Mouse (Mus musculus) spleen, adult 2 months (tissue): ENCODE data around the gene Serpinb1a. TPM values are rescaled to one million over a fixed set of nuclear protein-coding genes. Genes with fewer than 3 reads are reported as not detected.
"Not testable (repeated sequence)": the region's sequence is repeated elsewhere in the genome, so short reads cannot be mapped to it uniquely, and the experiment has no call there.

Experiments
- DNase-seq, 2 experiments: peaks; one replicate each; pipeline versions ENCODE4 v3.0.0 to v3.0.0-alpha.2; 2012 to 2021; ENCODE audit warnings: low spot score in 2 of 2, low read depth in 1 of 2
- H3K27ac ChIP-seq: fragments of 200-500 bp; 2 replicates; pipeline ENCODE4 v1.5.1; 2012; ENCODE audit warnings: low read length, inconsistent platforms; ENCODE audit not compliant: insufficient read depth
- H3K27me3 ChIP-seq: fragments of 200-500 bp; 2 replicates; pipeline ENCODE4 v1.6.1; 2012; ENCODE audit warnings: mild to moderate bottlenecking, moderate library complexity, low read length, inconsistent platforms; ENCODE audit not compliant: control insufficient read depth, insufficient read depth
- H3K36me3 ChIP-seq: fragments of 200-500 bp; 2 replicates; pipeline ENCODE4 v1.6.1; 2012; ENCODE audit warnings: mild to moderate bottlenecking, low read length, inconsistent platforms; ENCODE audit not compliant: control insufficient read depth, insufficient read depth
- H3K4me1 ChIP-seq: fragments of 200-500 bp; 2 replicates; pipeline ENCODE4 v1.6.1; 2011; ENCODE audit warnings: inconsistent platforms; ENCODE audit not compliant: control insufficient read depth, insufficient read depth, insufficient read length
- H3K4me3 ChIP-seq: fragments of 200-500 bp; 2 replicates; pipeline ENCODE4 v1.5.1; 2011; ENCODE audit warnings: mild to moderate bottlenecking, inconsistent platforms; ENCODE audit not compliant: insufficient read depth, insufficient read length; ENCODE audit errors: extremely low read depth
- CTCF ChIP-seq: fragments of 200-500 bp; IDR thresholded peaks from 2 replicates; pipeline ENCODE4 v1.5.1; 2011; ENCODE audit warnings: mild to moderate bottlenecking, inconsistent platforms; ENCODE audit not compliant: insufficient read depth, insufficient read length, insufficient replicate concordance; ENCODE audit errors: extremely low read depth
- POLR2A ChIP-seq: fragments of 200-500 bp; IDR thresholded peaks from 2 replicates; pipeline ENCODE4 v1.6.1; 2011; ENCODE audit warnings: low read depth, low read length, inconsistent platforms
- WGBS: fragments of 180-500 bp; shearing (Covaris S2); methylation state at CpG from one replicate; pipeline ENCODE4 v1.1.7; 2018; 5-methylcytosine and 5-hydroxymethylcytosine counted together
- polyA plus RNA-seq: library from polyadenylated mRNA; depleted of rRNA; stranded (reverse); fragments of >200 nt; gene quantifications from 2 replicates; pipeline ENCODE4 v1.2.3, GENCODE M21; 2012

Gene Serpinb1a
- polyA plus RNA-seq, 1 experiment, result 30.2 TPM

DNA sequence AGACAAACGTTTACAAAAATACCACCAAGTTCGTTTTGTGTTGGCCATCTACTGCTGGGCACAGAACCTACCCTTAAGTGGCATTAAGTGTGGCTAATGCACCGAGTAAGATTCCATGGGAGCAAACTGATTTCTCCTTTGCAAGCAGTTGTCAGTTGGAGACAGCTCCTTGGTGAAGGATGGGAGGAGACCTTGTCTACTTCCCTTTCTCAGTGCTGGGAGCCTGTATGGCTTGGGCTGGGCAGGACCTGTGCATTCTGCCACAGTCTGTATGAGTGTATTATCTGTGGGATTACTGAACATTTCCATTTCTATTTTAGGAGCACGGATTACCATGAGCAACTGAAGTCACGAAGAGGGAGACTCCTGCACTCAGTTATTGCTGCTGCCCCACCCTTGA lies 17.9 kb upstream of the Serpinb1a start:
- 75% methylated on average over 5 of the region's 5 CpGs for WGBS
- H3K36me3 ChIP-seq, result no peaks in the 10 kb centered on the region
- no peaks in the 10 kb centered on the region for H3K27me3 ChIP-seq
- no peak overlapping the region for H3K4me3 ChIP-seq
- no peaks in the 10 kb centered on the region for H3K4me1 ChIP-seq
- H3K27ac ChIP-seq, result no peak overlapping the region
- DNase-seq, result no peak
- TF ChIP-seq CTCF (no peak), POLR2A (no peak)

DNA sequence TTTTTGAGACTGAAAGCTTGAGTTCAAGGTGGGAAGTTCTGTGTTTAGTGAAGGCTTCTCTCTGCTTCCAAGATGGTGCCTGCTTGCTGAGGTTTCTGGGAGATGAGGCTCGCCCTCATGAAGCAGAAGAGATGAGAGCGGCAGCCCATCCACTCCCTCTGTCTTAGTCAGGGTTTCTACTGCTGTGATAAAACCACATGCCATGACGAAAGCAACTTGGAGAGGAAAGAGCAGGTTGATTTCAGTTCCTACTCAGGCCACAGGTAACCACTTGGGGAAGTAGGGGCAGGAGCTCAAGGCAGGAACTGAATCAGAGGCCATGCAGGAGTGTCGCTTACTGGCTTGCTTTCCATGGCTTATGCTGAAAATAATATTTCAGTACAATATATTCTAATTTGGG lies 17.2 kb upstream of the Serpinb1a start:
- not testable (repeated sequence) for H3K36me3 ChIP-seq, H3K4me1 ChIP-seq, H3K27me3 ChIP-seq, H3K27ac ChIP-seq, H3K4me3 ChIP-seq
- DNase-seq, result peak in 1 of 2 experiments; percentile 12
- WGBS, result 39% methylated on average over 4 of the region's 4 CpGs

DNA sequence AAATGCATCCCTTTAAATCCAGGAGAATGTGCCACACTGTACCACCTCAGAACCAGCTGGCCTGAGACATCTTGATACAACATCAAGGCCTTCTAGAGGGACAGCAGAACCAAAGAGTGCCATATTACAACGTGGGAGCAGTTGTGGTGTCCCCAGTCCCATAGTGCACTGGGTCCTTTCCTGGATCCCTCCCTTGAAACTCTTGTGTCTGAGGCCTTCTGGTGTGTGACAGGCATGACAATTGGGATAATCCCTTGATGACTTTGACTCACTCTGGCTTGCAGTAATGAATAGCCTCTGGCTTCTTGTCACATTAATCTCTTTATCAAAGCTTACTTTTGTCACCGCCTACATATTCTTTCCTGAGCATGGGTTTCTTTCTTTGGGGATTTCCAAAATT lies 16.0 kb upstream of the Serpinb1a start:
- DNase-seq, result no peak
- Histone ChIP-seq H3K27ac (no peak overlapping the region), H3K36me3 (no peaks in the 10 kb centered on the region), H3K4me3 (no peak overlapping the region), H3K27me3 (no peaks in the 10 kb centered on the region), H3K4me1 (no peaks in the 10 kb centered on the region)
- TF ChIP-seq CTCF (no peak), POLR2A (no peak)
- WGBS, result 68% methylated on average over 2 of the region's 2 CpGs

DNA sequence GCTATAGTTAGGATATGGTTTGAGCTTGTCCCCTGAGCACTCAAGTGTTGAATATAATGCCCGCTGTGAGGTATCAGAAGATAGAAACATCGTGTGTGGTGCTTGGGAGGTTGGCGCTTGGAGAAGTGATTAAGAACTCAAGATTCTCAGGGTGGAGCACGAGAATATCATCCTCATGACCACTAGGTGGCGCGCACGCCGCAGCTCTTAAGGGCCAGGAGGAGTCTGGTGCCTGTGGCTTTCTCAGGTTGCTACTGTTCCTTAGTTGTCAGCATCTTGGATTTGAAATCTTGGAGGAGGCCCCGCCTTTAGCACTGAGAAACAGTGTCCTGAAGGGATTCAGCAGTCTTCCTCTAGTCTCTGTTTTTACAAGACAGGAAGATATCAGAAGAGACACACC lies 15.5 kb upstream of the Serpinb1a start:
- no peak for TF ChIP-seq POLR2A
- TF ChIP-seq CTCF, result peak; percentile 95
- no peaks in the 10 kb centered on the region for H3K27me3 ChIP-seq
- WGBS, result 4% methylated on average over 9 of the region's 9 CpGs
- peak; percentile 43 to 76 for DNase-seq
- H3K27ac ChIP-seq, result no peak overlapping the region
- no peaks in the 10 kb centered on the region for H3K36me3 ChIP-seq
- H3K4me1 ChIP-seq, result no peaks in the 10 kb centered on the region
- no peak overlapping the region for H3K4me3 ChIP-seq

DNA sequence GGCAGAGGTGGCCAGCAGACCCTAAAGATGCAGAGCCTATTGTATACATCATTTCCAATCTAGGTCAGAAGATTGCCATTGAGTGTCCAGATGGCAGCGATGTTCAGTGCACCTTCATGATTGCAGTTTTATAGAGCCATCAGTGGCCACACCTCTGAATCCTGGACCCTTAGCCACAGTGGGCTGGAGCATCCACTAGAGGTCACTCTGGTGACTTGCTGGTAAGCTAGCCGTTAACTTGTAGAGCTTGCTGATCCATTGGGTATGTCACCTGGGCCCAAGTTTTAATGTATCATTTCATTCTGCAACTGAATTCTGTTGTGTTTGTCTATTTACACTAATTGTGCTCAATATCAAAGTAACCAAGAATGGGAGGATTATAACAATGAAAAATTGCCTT lies 14.6 kb upstream of the Serpinb1a start:
- peak in 1 of 2 experiments; percentile 17 for DNase-seq
- Histone ChIP-seq H3K27ac (no peak overlapping the region), H3K36me3 (no peaks in the 10 kb centered on the region), H3K4me3 (no peak overlapping the region), H3K4me1 (no peaks in the 10 kb centered on the region), H3K27me3 (no peaks in the 10 kb centered on the region)
- TF ChIP-seq POLR2A (no peak), CTCF (no peak)
- 63% methylated on average over 2 of the region's 2 CpGs for WGBS

DNA sequence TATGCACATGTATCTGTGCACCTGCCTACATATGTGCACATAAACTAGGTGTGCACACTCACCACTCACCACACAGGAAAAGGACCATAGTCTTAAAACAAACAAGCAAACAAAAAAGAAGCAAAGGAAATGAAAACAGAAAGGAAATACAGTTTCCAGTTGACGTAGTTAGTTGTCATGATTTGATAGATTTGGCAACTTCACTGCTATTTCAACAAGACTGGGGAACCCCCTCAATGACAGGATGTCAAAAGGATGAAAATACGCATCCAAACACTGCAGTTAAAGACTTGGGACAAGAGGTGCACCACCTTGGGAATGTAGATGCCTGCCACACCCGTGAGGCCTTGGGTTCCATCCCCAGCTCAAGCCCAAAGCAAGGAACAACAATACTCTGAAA lies 13.5 kb upstream of the Serpinb1a start:
- H3K36me3 ChIP-seq, H3K4me1 ChIP-seq, DNase-seq, H3K27me3 ChIP-seq, H3K27ac ChIP-seq, H3K4me3 ChIP-seq: not testable (repeated sequence)
- 66% methylated on average over 3 of the region's 3 CpGs for WGBS

DNA sequence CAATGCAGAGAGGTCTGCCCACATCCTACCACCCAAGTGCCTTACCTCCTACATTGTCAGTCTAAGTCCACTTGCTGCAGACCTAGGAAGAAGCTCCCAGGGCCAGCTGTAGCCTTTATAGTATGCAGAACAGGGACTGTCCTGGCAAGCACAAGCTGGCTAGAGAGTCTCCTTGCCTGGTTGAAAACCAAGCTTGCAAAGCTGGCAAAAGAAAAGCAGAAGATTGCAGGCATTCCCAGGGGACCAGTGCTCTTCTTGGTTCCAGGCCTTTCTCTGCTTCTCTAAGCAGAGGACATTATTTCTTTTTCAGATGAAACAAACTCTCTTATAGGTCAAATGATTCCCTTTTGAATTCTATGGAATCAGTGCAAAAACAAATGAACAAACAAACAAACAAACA lies 12.5 kb upstream of the Serpinb1a start:
- Histone ChIP-seq H3K36me3 (no peaks in the 10 kb centered on the region), H3K4me1 (no peaks in the 10 kb centered on the region), H3K27me3 (no peaks in the 10 kb centered on the region; the same call in 1 of the 2 replicates), H3K27ac (no peak overlapping the region), H3K4me3 (no peak overlapping the region)
- no peak for TF ChIP-seq POLR2A
- no peak for TF ChIP-seq CTCF
- no peak for DNase-seq

DNA sequence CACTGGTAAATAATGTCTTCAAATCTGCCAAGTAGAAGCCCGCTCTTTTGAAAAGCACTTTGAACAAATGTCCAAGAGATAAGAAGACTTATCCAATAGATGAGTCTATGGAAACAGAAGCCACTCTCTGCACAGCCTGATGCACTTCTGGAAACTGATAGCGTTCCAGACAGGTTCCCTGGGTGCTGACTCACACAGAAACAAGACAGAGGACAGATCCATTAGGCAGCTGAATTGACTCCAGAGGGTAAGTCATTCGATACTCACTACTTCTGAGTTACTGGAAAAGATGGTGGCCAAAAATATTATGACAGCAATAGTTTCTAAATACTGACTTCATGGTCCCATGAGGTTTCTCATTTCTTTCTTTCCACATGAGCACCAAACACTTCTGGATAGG lies 9.8 kb upstream of the Serpinb1a start:
- 92% methylated on average over 3 of the region's 3 CpGs for WGBS
- no peaks in the 10 kb centered on the region for H3K36me3 ChIP-seq
- no peak overlapping the region for H3K4me3 ChIP-seq
- TF ChIP-seq POLR2A (no peak), CTCF (no peak)
- no peak for DNase-seq
- no peak overlapping the region for H3K27ac ChIP-seq
- no peaks in the 10 kb centered on the region; the same call in 1 of the 2 replicates for H3K27me3 ChIP-seq
- no peaks in the 10 kb centered on the region for H3K4me1 ChIP-seq
